Mouse (Mus musculus) intestine, embryonic 14.5 days (tissue): Measurements from ENCODE around the gene Ninl. TPM values are rescaled to one million over a fixed set of nuclear protein-coding genes. Genes with fewer than 3 reads are reported as not detected.

Experiments used
- ATAC-seq: fragments of 200-750 bp; cut with Nextera tagmentation; replicated peaks from 2 replicates; pipeline ENCODE4 v1.8.0; 2017; ENCODE audit warnings: low read depth, moderate number of reproducible peaks, moderate TSS enrichment, moderate library complexity; ENCODE audit not compliant: low FRiP score, low TSS enrichment
- DNase-seq: peaks from one replicate; pipeline ENCODE4 v3.0.0-alpha.2; 2018; ENCODE audit warnings: low spot score
- H3K27ac ChIP-seq: fragments of 300-500 bp; sonication (generic); 2 replicates; pipeline ENCODE4 v1.5.1; 2014; ENCODE audit warnings: low read depth, mild to moderate bottlenecking, control low read depth
- H3K27me3 ChIP-seq: fragments of 300-500 bp; sonication (generic); replicated peaks from 2 replicates; pipeline ENCODE4 v1.6.1; 2014; ENCODE audit warnings: low read length, control low read depth; ENCODE audit not compliant: control insufficient read depth, insufficient read depth
- H3K36me3 ChIP-seq: fragments of 300-500 bp; sonication (generic); 2 replicates; pipeline ENCODE4 v1.6.1; 2014; ENCODE audit warnings: low read length, control low read depth; ENCODE audit not compliant: control insufficient read depth, insufficient read depth
- H3K4me1 ChIP-seq: fragments of 300-500 bp; sonication (generic); replicated peaks from 2 replicates; pipeline ENCODE4 v1.6.1; 2014; ENCODE audit warnings: low read length, control low read depth, mixed read lengths; ENCODE audit not compliant: control insufficient read depth, insufficient read depth
- H3K4me2 ChIP-seq: fragments of 300-500 bp; sonication (generic); 2 replicates; pipeline ENCODE4 v1.6.1; 2014; ENCODE audit warnings: low read length
- H3K4me3 ChIP-seq: fragments of 300-500 bp; sonication (generic); 2 replicates; pipeline ENCODE4 v1.5.1; 2014; ENCODE audit warnings: low read depth, low read length, control low read depth, mixed read lengths
- H3K9ac ChIP-seq: fragments of 300-500 bp; sonication (generic); 2 replicates; pipeline ENCODE4 v1.6.1; 2014; ENCODE audit warnings: mild to moderate bottlenecking, low read length
- H3K9me3 ChIP-seq: fragments of 300-500 bp; sonication (generic); 2 replicates; pipeline ENCODE4 v1.6.1; 2016; ENCODE audit warnings: low read length, control low read depth; ENCODE audit not compliant: control insufficient read depth
- WGBS: fragments of 180-500 bp; shearing (Covaris S2); extraction: QIAGEN DNeasy Blood & Tissue Kit; methylation state at CpG from one replicate; pipeline ENCODE4 v1.1.7; 2014; 5-methylcytosine and 5-hydroxymethylcytosine counted together
- polyA plus RNA-seq: library from polyadenylated mRNA; unstranded; fragments of >200 nt; fragmentation: Nextera tagmentation; extraction: Ambion mirVana; gene quantifications from 2 replicates; pipeline ENCODE4 v1.2.1, GENCODE M21; 2014

Gene Ninl
- polyA plus RNA-seq, 1 experiment from 2014 or later: 10.7 TPM

DNA sequence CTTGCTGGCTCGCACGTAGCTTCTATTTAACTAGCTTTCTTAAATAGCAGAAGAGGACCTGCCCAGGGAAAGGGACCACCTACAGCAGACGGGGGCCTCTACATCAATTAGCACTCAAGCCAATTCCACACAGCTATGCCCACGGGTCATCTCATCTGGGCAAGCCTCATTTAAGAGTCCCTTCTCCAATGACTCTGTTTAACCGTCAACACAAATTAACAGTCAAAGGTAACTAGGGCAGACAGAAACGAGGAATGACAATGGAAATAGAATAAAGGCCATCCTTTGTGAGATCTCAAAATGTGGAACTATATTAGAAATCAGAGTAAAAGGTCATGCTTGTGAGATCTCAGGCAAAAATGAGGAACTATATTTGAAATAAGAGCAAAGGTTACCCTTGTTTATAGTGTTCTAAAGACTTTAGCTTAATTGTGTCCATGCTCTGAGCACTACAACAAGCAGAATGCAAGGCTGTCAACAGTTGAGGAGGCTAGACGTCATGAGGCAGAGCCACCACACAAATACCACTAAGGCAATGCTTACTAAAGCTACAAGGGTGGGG, 143.4 kb downstream of the Ninl start:
- H3K4me3 ChIP-seq: no peak overlapping the region
- H3K36me3 ChIP-seq: 0 out of 2 replicates have a peak, but pooled peaks cover 4% of the 10 kb centered on the region
- no peak overlapping the region for H3K27ac ChIP-seq
- WGBS: 88% methylated on average over 7 of the region's 7 CpGs
- H3K4me2 ChIP-seq: no peak overlapping the region
- no peaks in the 10 kb centered on the region for H3K4me1 ChIP-seq
- H3K27me3 ChIP-seq: no peaks in the 10 kb centered on the region
- ATAC-seq (no peak), DNase-seq (no peak)
- no peak overlapping the region for H3K9ac ChIP-seq
- H3K9me3 ChIP-seq: no peaks in the 10 kb centered on the region

DNA sequence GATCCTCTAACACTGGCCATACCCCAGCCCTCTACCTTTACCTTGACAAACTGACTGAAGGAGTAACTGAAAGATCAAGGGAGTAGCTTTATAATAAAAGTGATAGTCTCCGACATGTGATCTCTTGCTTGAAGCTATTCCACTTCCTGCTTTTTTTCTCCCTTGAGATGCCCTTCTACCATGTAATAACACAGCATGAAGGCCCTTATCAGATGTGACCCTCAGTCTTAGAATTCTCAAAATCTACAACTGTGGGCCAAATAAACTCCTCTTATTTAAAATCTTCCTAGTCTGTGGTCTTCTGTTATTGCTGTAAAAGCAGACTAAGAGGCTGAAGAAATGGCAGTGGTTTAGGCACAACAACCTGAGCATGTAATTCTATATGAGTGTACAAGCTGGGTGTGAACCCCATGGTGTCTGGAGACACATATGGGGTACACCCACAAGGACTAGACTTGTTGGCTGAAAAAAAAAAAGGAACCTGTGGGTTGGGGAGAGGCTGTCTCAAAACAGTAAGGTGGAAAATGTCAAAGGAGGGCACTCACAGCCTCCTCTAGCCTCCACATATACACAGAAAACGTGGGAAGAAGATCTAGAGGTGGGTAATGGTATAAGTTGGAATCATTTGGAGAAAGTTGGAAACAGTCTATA, 144.4 kb downstream of the Ninl start:
- H3K4me2 ChIP-seq: no peak overlapping the region
- H3K36me3 ChIP-seq: no peaks in the 10 kb centered on the region
- 84% methylated on average over 2 of the region's 2 CpGs for WGBS
- ATAC-seq (no peak), DNase-seq (no peak)
- H3K27ac ChIP-seq: no peak overlapping the region
- no peaks in the 10 kb centered on the region for H3K27me3 ChIP-seq
- H3K4me3 ChIP-seq: no peak overlapping the region
- H3K4me1 ChIP-seq: no peaks in the 10 kb centered on the region
- H3K9me3 ChIP-seq: no peaks in the 10 kb centered on the region
- H3K9ac ChIP-seq: no peak overlapping the region

DNA sequence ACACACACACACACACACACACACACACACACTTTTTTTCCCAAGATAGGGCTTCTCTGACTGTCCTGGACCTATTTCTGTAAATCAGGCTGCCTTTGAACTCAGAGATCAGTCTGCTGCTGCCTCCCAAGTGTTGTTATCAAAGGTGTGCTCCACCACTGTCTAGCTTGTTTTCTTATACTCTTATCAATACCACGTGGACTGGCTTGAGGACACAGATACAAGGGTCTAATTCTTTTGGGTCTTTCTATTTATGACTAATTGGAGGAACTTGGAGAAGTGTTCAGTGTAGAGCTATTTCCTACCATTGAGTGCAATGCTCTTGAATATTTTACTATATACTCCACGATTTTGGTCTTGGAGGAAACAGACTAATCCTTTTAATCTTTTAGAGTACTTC, 151.8 kb downstream of the Ninl start:
- DNase-seq (no peak), ATAC-seq (no peak)
- Histone ChIP-seq H3K36me3 (no peaks in the 10 kb centered on the region), H3K9me3 (no peaks in the 10 kb centered on the region), H3K27ac (no peak overlapping the region), H3K4me3 (no peak overlapping the region), H3K4me2 (no peak overlapping the region), H3K4me1 (no peaks in the 10 kb centered on the region), H3K9ac (no peak overlapping the region), H3K27me3 (no peaks in the 10 kb centered on the region)
- 73% methylated on average over 2 of the region's 2 CpGs for WGBS

DNA sequence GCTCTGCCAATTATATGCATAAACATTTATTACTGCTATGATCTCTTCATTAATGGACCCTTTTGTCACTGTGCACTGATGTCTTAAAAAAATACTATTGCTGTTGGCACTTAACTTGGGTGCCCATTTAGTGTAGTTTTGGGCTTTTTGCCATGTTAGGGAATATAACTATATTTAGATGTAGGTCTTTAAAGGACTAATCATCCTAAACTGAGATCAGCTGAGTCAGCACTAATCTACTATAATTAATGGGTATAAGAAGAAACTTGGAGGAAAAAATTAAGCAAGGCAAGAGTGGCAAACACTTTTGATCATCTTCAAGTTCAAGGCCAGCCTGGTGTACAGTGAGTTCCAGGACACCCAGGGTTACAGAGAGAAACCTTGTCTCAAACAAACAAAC, 152.9 kb downstream of the Ninl start:
- Histone ChIP-seq H3K9me3 (no peaks in the 10 kb centered on the region), H3K4me2 (no peak overlapping the region), H3K9ac (no peak overlapping the region), H3K4me3 (no peak overlapping the region), H3K36me3 (no peaks in the 10 kb centered on the region), H3K27ac (no peak overlapping the region), H3K27me3 (no peaks in the 10 kb centered on the region), H3K4me1 (no peaks in the 10 kb centered on the region)
- DNase-seq: no peak
- no peak for ATAC-seq

DNA sequence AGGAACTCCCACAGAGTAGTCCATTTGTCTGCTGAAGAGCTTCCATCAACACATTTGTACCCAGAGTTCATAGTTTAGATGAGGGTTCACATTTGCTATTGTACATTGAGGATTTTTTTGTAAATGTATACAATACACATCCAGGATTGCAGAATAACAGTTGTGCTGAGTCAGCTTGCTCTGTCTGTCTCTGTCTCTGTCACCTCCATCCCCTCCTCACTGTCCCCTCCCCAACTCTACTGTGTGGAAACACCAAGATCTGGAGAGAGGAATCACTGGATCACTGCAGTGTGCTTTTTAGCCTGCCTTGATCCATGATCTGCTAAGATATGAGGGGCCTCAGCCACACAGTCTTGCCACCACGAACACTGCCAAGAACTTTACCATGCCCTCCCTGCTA, 153.4 kb downstream of the Ninl start:
- WGBS: 72% methylated on average over 1 of the region's 1 CpGs
- DNase-seq: no peak
- Histone ChIP-seq H3K9ac (no peak overlapping the region), H3K4me1 (no peaks in the 10 kb centered on the region), H3K4me3 (no peak overlapping the region), H3K27ac (no peak overlapping the region), H3K36me3 (no peaks in the 10 kb centered on the region), H3K9me3 (no peaks in the 10 kb centered on the region), H3K4me2 (no peak overlapping the region), H3K27me3 (no peaks in the 10 kb centered on the region)
- ATAC-seq: no peak

DNA sequence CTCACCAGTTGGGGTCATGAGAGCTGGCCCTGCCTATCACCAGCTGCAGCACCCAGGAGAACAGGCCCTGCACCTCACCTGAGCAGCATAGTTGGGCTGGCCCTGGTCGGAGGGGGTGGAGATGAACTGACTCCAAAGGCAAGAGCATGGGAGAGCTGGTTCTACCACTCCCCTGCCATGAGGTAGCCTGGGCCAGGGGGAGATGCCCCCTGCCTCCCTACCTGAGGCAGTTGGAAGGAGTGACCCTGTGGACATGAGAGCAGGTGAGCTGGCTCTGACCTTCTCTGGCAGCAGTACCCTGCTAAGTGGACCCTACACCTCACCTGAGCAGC, 154.4 kb downstream of the Ninl start:
- H3K4me2 ChIP-seq: no peak overlapping the region
- no peak overlapping the region for H3K4me3 ChIP-seq
- no peak overlapping the region for H3K9ac ChIP-seq
- no peak overlapping the region for H3K27ac ChIP-seq
- no peaks in the 10 kb centered on the region for H3K36me3 ChIP-seq
- DNase-seq (no peak), ATAC-seq (no peak)
- no peaks in the 10 kb centered on the region for H3K27me3 ChIP-seq
- WGBS: 93% methylated on average over 1 of the region's 1 CpGs
- no peaks in the 10 kb centered on the region for H3K9me3 ChIP-seq
- no peaks in the 10 kb centered on the region for H3K4me1 ChIP-seq

Other genes starting within 250 kb of the Ninl start
- gene Abhd12, start 134.6 kb downstream of the Ninl start, polyA plus RNA-seq: 52.1 and 53.8 TPM in 2 replicates
- gene Gins1, start 134.0 kb downstream of the Ninl start, polyA plus RNA-seq: 42.5 and 45.8 TPM in 2 replicates
- 51.4 and 54.9 TPM in 2 replicates for gene Nanp, start within 50 bp of the Ninl start, polyA plus RNA-seq
- gene Gm14151, start 53.0 kb upstream of the Ninl start, polyA plus RNA-seq: not detected in 2 replicates
- gene Gm14147, start 58.9 kb upstream of the Ninl start, polyA plus RNA-seq: not detected in 2 replicates